Mouse (Mus musculus) cortical plate, adult 2 months (tissue): ENCODE results near the gene Rab39.

Source experiments
- CTCF ChIP-seq: fragments of 200-500 bp; IDR thresholded peaks from 2 replicates; pipeline ENCODE4 v1.5.1; 2011; ENCODE audit warnings: mild to moderate bottlenecking, control low read depth, low read length; ENCODE audit not compliant: insufficient read depth; ENCODE audit errors: extremely low read depth
- POLR2A ChIP-seq: fragments of 200-500 bp; IDR thresholded peaks from 2 replicates; pipeline ENCODE4 v1.6.1; 2011; ENCODE audit warnings: mild to moderate bottlenecking, low read length, control low read depth; ENCODE audit not compliant: insufficient read depth; ENCODE audit errors: extremely low read depth

- TF ChIP-seq CTCF = no peak
- TF ChIP-seq POLR2A = no peak
Measured at GRCm38 (mm10) chr9:53664819-53665218, 41.2 kb downstream of the Rab39 start.
